Mouse (Mus musculus): ENCODE measurements around the gene Naa35. TPM values are rescaled to one million over a fixed set of nuclear protein-coding genes. Genes with fewer than 3 reads are reported as not detected.

Gene Naa35
- polyA plus RNA-seq, 1 experiment, result 4.9 TPM

DNA sequence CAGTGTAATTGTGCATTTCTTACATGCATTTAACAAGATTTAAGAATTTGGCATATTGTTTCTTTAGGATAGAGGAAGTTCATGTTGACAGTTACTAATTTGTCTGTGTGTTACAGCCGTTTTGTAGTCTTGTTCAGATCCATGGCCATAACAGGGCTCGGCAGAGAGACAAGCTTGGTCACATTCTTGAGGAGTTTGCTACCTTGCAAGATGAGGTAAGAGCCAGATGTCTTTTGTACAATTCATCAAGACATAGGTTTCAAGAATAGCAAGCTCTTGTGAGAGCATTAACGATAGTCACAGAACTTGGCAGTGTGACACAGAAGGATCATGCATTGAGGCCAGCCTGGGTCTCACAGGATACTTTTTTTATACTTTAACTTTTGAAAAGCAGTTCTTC, 39.3 kb downstream of the Naa35 start:
- no peaks in the 10 kb centered on the region for H3K4me1 ChIP-seq
- H3K9me3 ChIP-seq, result no peaks in the 10 kb centered on the region
- TF ChIP-seq GATA1 (IDR thresholded peaks at IDR 0.05; ENCODE audit: borderline replicate concordance, low read length) (no peak), FLI1 (IDR thresholded peaks at IDR 0.05; ENCODE audit: low read length) (no peak)
- H3K27me3 ChIP-seq (replicated peaks), result no peaks in the 10 kb centered on the region
- H3K4me3 ChIP-seq (replicated peaks), result no peak overlapping the region
- H3K36me3 ChIP-seq (replicated peaks; ENCODE audit: low read length), result peaks cover 89% of the 10 kb centered on the region

DNA sequence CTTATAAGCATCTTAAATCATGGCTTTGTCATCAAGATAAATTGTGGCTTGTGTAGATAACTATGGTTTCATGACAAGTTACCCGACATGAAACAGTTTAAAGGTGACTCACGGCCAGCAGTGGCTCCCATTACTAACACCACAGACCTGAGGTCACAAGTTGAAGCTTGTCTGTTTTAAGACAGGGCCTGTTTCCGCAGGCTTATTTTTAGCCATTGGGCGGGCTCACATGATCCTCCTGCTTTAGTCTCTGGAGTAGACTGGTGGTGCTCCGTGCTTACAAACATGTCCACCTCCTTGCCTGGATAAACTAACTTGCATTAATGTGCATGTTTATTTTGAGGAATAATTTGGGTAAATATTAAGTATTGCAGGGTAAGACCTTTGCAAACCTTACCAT, 39.8 kb downstream of the Naa35 start:
- H3K36me3 ChIP-seq (replicated peaks; ENCODE audit: low read length), result peaks cover 92% of the 10 kb centered on the region
- H3K4me1 ChIP-seq, result no peaks in the 10 kb centered on the region
- H3K27me3 ChIP-seq (replicated peaks), result no peaks in the 10 kb centered on the region
- TF ChIP-seq GATA1 (IDR thresholded peaks at IDR 0.05; ENCODE audit: borderline replicate concordance, low read length) (no peak), FLI1 (IDR thresholded peaks at IDR 0.05; ENCODE audit: low read length) (no peak)
- H3K9me3 ChIP-seq, result no peaks in the 10 kb centered on the region
- H3K4me3 ChIP-seq (replicated peaks), result no peak overlapping the region

DNA sequence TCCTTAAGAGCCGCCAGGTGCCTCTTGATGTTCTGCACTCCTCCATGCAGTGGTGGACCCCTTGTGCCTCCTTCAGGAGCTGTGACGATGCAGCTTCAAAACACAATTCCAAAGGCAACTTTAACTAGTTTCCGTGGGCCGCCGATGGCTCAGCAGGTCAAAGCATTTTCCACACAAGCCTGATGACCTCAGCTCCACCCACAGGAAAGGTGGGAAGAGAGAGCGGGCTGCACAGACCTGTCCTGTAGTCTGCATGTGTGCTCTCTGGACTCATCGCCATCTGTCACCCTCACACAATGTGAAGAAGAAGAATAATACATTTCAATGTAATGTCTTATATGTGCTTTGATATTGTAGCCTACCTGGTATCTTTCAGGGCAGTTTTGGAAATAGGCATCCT, 41.7 kb downstream of the Naa35 start:
- Histone ChIP-seq H3K27me3 (replicated peaks) (no peaks in the 10 kb centered on the region), H3K36me3 (replicated peaks; ENCODE audit: low read length) (peaks cover 92% of the 10 kb centered on the region), H3K4me3 (replicated peaks) (no peak overlapping the region), H3K9me3 (no peaks in the 10 kb centered on the region), H3K4me1 (no peaks in the 10 kb centered on the region)
- no peak for TF ChIP-seq FLI1 (IDR thresholded peaks at IDR 0.05; ENCODE audit: low read length)
- TF ChIP-seq GATA1 (IDR thresholded peaks at IDR 0.05; ENCODE audit: borderline replicate concordance, low read length), result no peak

DNA sequence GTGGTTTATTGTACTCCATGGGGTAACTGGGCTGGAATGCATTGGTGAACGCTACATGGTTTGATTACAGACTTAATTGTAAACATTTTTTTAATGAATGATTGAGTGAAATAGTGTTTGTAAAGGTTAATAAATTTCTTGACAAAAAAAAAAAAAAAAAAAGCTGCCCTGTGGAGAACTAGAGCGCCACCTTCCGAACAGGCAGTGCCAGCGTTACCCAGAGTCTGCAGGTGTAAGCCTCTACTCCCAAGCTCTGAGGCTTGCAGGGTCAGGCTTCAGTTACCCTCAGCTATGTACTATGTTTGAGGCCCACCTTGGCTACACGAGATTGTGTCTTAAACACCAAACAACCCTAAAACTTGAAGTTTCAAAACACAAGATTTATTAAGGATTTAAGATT, 49.6 kb downstream of the Naa35 start:
- Histone ChIP-seq H3K4me1 (peaks cover 3% of the 10 kb centered on the region), H3K9me3 (no peaks in the 10 kb centered on the region), H3K36me3 (replicated peaks; ENCODE audit: low read length) (peaks cover 96% of the 10 kb centered on the region), H3K27me3 (replicated peaks) (no peaks in the 10 kb centered on the region), H3K4me3 (replicated peaks) (no peak overlapping the region)
- TF ChIP-seq FLI1 (IDR thresholded peaks at IDR 0.05; ENCODE audit: low read length) (no peak), GATA1 (IDR thresholded peaks at IDR 0.05; ENCODE audit: borderline replicate concordance, low read length) (no peak)

DNA sequence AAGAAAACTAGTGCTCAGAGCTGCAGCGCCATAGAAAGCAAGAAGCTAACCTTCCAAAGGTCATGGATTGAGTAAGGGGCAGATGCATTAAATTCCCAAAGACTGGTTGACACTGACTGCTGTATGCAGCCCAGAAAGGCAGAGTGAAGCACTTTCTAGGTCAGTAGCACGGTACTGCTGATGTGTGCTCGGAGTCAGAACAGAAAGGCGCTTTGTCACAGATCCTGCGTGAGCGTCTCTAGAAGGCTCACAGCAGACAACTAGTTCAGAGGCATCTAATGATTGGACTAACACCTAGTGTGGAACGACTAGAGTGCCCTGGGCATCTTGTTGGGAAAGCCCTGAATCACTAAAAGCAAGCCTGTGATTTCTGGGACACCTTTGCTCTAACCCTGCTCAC, 52.7 kb downstream of the Naa35 start:
- peaks cover 91% of the 10 kb centered on the region for H3K36me3 ChIP-seq (replicated peaks; ENCODE audit: low read length)
- no peak for TF ChIP-seq FLI1 (IDR thresholded peaks at IDR 0.05; ENCODE audit: low read length)
- no peak for TF ChIP-seq GATA1 (IDR thresholded peaks at IDR 0.05; ENCODE audit: borderline replicate concordance, low read length)
- H3K27me3 ChIP-seq (replicated peaks), result no peaks in the 10 kb centered on the region

DNA sequence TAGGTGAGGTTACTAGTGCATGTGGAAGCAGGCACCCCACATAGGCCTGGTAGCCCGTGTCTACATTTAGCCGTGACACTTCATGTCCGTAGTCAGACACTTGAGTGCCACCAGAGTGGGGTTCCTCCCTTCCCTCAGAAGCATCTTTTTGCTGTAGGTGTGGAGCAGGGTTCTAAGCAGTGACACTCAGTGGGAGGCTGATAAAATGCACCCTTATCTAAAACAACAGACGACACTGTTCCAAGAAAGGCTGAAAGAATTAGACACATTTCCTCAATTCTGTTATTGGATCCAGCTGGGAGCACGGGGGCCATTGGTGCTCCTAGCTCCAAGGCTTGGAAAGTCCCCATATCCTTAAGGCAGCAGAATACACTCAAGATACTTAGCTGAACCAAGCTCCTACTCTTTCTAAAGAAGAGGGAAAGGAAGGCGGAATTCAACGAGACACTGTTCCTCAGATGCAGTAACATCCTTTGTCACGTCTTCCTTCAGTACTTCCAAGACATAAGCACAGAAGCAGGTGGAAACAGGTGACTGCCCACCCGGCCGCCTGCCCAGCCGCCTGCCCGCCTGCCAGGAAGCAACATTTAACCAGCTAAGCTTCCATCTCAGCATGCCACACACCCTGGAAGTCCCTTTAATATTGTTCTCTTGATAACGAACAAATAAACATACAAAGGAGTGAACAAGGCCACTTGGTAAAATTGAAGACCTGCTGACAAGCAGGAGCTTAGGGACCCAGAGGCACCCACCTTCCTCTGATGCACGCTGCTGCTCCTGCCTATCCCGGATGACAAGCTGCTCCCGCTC, 54.5 kb downstream of the Naa35 start:
- no peak overlapping the region for H3K4me3 ChIP-seq (replicated peaks)
- no peaks in the 10 kb centered on the region for H3K27me3 ChIP-seq (replicated peaks)
- H3K4me1 ChIP-seq, result peaks cover 14% of the 10 kb centered on the region
- H3K9me3 ChIP-seq, result no peaks in the 10 kb centered on the region
- H3K36me3 ChIP-seq (replicated peaks; ENCODE audit: low read length), result peaks cover 79% of the 10 kb centered on the region
- TF ChIP-seq FLI1 (IDR thresholded peaks at IDR 0.05; ENCODE audit: low read length), result no peak
- TF ChIP-seq GATA1 (IDR thresholded peaks at IDR 0.05; ENCODE audit: borderline replicate concordance, low read length), result no peak

More for the DNA sequence above, 52.7 kb downstream of the Naa35 start:
- no peaks in the 10 kb centered on the region for H3K9me3 ChIP-seq
- H3K4me3 ChIP-seq (replicated peaks), result no peak overlapping the region
- peaks cover 10% of the 10 kb centered on the region for H3K4me1 ChIP-seq

DNA sequence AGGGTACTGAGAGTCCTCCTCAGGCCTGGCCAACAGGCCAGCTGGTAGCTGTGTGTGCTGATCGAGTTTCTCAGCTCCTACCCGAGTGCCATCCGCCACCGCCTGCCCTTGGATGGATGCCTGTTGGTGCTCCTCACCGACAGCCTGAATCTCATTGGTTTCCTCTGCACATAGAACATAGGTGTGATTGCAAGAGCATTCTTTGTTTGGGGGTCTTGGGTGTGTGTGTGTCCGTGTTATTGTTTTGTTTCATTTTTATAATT, 55.0 kb downstream of the Naa35 start:
- no peak for TF ChIP-seq FLI1 (IDR thresholded peaks at IDR 0.05; ENCODE audit: low read length)
- TF ChIP-seq GATA1 (IDR thresholded peaks at IDR 0.05; ENCODE audit: borderline replicate concordance, low read length), result no peak
- no peaks in the 10 kb centered on the region for H3K27me3 ChIP-seq (replicated peaks)
- H3K9me3 ChIP-seq, result no peaks in the 10 kb centered on the region
- peaks cover 14% of the 10 kb centered on the region for H3K4me1 ChIP-seq
- peaks cover 79% of the 10 kb centered on the region for H3K36me3 ChIP-seq (replicated peaks; ENCODE audit: low read length)
- H3K4me3 ChIP-seq (replicated peaks), result no peak overlapping the region

DNA sequence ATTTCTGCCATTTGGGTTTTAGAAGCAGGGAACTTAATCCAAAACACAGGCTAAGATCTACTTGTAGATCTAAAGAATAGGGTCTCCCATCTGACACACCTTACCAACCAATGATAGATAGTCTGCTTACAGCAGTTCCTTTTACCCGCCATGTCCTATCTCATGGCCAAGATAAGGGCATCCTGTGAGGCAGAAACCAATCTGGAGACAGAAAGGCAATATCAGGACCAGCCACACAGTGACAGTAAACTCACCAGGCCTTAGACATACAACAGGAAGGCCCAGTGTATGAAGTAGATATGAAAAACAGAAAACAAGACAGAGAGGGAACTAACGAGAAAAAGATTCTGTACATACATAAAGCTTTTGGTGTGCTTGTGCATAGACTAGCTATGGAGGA, 57.8 kb downstream of the Naa35 start:
- Histone ChIP-seq H3K27me3 (replicated peaks) (no peaks in the 10 kb centered on the region), H3K4me3 (replicated peaks) (no peak overlapping the region), H3K4me1 (peaks cover 14% of the 10 kb centered on the region), H3K9me3 (no peaks in the 10 kb centered on the region), H3K36me3 (replicated peaks; ENCODE audit: low read length) (peaks cover 79% of the 10 kb centered on the region)
- TF ChIP-seq GATA1 (IDR thresholded peaks at IDR 0.05; ENCODE audit: borderline replicate concordance, low read length) (no peak), FLI1 (IDR thresholded peaks at IDR 0.05; ENCODE audit: low read length) (no peak)

DNA sequence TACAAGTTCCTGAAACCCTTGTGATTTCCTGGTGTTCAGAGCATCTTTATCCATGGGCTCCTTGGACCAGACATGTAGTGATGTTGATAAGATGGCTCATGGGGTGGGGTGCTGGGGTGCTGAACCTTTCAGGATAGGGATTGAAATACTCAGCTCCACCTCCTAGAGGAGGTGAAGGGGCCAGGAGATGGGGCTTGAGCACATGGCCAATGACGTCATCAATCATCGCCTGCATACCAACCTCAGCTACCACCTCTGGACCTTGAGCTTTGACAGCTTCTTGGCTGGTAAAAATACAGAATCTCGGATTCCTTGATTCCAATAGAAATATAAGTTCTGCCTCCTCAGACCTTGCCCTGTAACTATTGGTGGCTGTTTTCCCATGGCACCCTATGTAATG, 60.4 kb downstream of the Naa35 start:
- Histone ChIP-seq H3K4me1 (peaks cover 16% of the 10 kb centered on the region), H3K4me3 (replicated peaks) (no peak overlapping the region), H3K27me3 (replicated peaks) (no peaks in the 10 kb centered on the region), H3K36me3 (replicated peaks; ENCODE audit: low read length) (peaks cover 80% of the 10 kb centered on the region), H3K9me3 (no peaks in the 10 kb centered on the region)
- TF ChIP-seq GATA1 (IDR thresholded peaks at IDR 0.05; ENCODE audit: borderline replicate concordance, low read length) (no peak), FLI1 (IDR thresholded peaks at IDR 0.05; ENCODE audit: low read length) (no peak)

DNA sequence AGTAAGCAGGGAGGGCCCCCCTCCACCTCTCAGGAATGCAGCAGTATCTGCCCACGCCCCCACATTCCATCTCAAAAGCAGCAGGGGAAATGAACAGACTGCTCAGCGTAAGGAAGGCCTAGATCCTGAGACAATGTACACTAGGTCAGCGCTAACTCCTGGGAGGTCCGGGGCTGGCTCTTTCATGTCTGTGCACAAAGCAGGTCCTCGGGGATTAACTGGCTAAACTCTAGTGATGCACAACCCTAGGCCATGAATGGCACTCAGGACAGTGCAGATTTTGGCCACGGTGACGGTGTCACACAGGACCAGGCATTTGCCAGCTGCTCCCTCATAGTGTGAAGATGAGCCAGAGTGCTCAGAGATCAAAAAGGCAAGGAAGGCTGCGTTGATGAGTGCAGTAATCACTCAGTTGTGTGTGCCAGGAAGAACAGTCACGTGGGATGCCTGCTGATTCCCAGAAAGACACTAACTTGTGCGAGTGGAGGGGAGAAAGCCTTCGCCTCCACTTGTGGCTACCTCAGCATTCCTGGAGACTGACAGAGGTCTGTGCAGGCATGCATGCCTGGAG, 61.7 kb downstream of the Naa35 start:
- Histone ChIP-seq H3K36me3 (replicated peaks; ENCODE audit: low read length) (peaks cover 82% of the 10 kb centered on the region), H3K4me3 (replicated peaks) (no peak overlapping the region), H3K27me3 (replicated peaks) (peaks cover 3% of the 10 kb centered on the region), H3K9me3 (no peaks in the 10 kb centered on the region), H3K4me1 (peaks cover 20% of the 10 kb centered on the region)
- TF ChIP-seq GATA1 (IDR thresholded peaks at IDR 0.05; ENCODE audit: borderline replicate concordance, low read length) (no peak), FLI1 (IDR thresholded peaks at IDR 0.05; ENCODE audit: low read length) (no peak)
